Mouse (Mus musculus): Measurements from ENCODE around the gene Ankrd36. TPM values are rescaled to one million over a fixed set of nuclear protein-coding genes. Genes with fewer than 3 reads are reported as not detected.
A peak's percentile ranks its signal among the peaks of the same experiment; 100 is the strongest.

The Ankrd36 gene
- total RNA-seq, 2 experiments from 2014 or later, result not detected

DNA sequence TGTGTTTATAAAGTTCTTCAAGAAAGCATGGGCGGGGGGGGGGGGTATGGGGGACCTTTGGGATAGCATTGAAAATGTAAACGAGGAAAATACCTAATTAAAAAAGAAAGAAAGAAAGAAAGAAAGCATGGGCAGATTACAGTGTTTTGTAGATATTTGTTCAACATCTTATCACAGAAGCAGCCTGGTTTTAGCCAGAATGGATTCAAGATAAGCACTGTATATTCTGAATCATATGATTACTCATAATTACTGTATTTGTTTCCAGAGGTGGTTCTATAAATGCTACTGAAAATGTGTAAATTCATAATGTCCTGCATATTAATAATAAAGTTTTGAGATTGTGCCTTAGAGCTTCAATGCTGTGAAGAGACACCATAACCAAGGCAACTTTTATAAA is 131.8 kb downstream of the Ankrd36 start:
- DNase-seq (ENCODE audit: extremely low spot score in 1 of 2, low spot score in 2 of 2), result no peak
- Histone ChIP-seq H3K27ac (no peak overlapping the region), H3K4me3 (no peak overlapping the region)
- intact Hi-C loops (cut with DNase I), result no loop called here
- TF ChIP-seq CTCF (IDR thresholded peaks at IDR 0.05), result no peak

- H3K4me3 ChIP-seq, result no peak overlapping the region
- intact Hi-C loops (cut with DNase I), result no loop called here
- H3K27ac ChIP-seq, result no peak overlapping the region
- DNase-seq (ENCODE audit: extremely low spot score in 1 of 2, low spot score in 2 of 2), result no peak
- TF ChIP-seq CTCF (IDR thresholded peaks at IDR 0.05), result no peak
These were observed 132.3 kb downstream of the Ankrd36 start for GRCm38 (mm10) chr11:5701821-5702220.

DNA sequence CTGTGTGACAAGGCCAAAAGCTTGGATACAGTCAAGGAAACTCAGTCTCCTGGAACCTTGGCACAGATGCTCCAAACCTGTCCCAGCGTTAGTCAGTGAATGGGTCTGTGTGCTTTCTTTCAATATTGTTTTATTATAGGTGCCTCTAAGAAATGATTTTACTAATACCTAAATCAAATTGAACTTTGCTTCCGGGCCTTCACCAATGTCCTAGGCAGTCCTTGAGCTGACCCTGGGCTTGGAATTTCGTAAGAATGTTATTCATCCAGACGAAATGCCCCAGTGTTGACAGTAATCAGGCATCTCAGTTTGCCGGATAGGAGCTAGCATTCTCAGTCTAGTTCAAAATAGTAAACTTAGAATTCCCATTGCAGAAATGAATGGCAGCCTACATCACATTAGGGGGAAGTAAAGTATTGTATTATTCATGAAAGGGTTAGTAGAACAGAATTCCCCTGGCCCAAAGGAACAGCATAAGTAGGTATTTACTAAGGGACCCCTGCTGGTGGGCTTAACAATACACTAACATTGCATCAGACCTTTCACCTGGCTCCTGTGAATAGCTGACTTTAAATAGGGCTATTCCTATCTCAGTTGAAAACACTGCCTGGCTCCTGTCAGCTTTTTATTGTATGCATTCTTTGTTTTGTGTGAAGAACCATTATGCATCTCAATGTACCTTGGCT is 132.9 kb downstream of the Ankrd36 start:
- no peak overlapping the region for H3K27ac ChIP-seq
- no peak for DNase-seq (ENCODE audit: extremely low spot score in 1 of 2, low spot score in 2 of 2)
- TF ChIP-seq CTCF (IDR thresholded peaks at IDR 0.05), result no peak
- H3K4me3 ChIP-seq, result no peak overlapping the region
- intact Hi-C loops (cut with DNase I), result no loop called here

GRCm38 (mm10) chr11:5702957-5703332 is 133.5 kb downstream of the Ankrd36 start:
- no peak for TF ChIP-seq CTCF (IDR thresholded peaks at IDR 0.05)
- intact Hi-C loops (cut with DNase I), result no loop called here
- no peak overlapping the region for H3K4me3 ChIP-seq
- DNase-seq (ENCODE audit: extremely low spot score in 1 of 2, low spot score in 2 of 2), result no peak
- H3K27ac ChIP-seq, result no peak overlapping the region

GRCm38 (mm10) chr11:5703341-5703740 is 133.9 kb downstream of the Ankrd36 start:
- no peak for DNase-seq (ENCODE audit: extremely low spot score in 1 of 2, low spot score in 2 of 2)
- intact Hi-C loops (cut with DNase I), result no loop called here
- H3K4me3 ChIP-seq, result no peak overlapping the region
- H3K27ac ChIP-seq, result no peak overlapping the region
- no peak; the same call in 1 of the 2 replicates for TF ChIP-seq CTCF (IDR thresholded peaks at IDR 0.05)

GRCm38 (mm10) chr11:5705972-5706371 is 136.5 kb downstream of the Ankrd36 start:
- no peak for TF ChIP-seq CTCF (IDR thresholded peaks at IDR 0.05)
- no peak for DNase-seq (ENCODE audit: extremely low spot score in 1 of 2, low spot score in 2 of 2)
- Histone ChIP-seq H3K4me3 (peak overlapping the region; percentile 99), H3K27ac (no peak overlapping the region)
- intact Hi-C loops (cut with DNase I), result no loop called here

DNA sequence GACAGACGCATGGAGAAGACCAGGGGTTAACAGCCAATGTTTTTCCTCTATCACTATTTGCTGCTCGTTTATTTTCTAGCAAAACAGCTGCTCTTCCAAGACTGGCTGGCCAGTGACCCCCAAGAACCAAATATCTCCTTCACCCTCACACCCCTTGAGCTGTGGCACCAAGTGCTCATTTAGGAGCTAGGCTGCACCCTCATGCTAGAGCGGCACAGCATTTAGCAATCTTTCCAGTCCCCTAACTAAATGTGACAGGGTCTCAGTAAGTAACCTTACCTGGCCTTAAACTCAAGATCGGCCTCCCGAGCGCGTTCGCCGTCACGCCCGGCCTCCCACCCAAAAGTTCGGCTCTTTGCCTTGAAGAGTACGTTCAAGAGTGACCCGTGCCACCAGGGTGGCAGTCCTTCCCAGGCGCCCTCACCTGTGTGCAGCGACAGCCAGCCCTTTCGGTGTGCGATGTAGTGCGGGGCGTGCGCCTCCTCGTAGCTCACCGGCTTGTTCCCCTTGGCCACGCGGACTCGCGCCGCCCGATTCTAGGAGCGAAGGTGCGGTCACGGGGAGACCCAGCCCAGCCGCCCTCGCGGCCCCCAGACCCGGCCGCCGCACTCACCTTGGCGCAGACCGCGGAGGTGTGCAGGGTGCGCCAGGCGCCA is 137.5 kb downstream of the Ankrd36 start:
- DNase-seq (ENCODE audit: extremely low spot score in 1 of 2, low spot score in 2 of 2), result peak in 1 of 2 experiments; percentile 54
- intact Hi-C loops (cut with DNase I), result no loop called here
- TF ChIP-seq CTCF (IDR thresholded peaks at IDR 0.05), result no peak
- Histone ChIP-seq H3K4me3 (peak overlapping the region; percentile 99), H3K27ac (peak overlapping the region; percentile 93)

GRCm38 (mm10) chr11:5707530-5708353 is 138.3 kb downstream of the Ankrd36 start:
- intact Hi-C loops (cut with DNase I), result no loop called here

GRCm38 (mm10) chr11:5715179-5715578 is 145.7 kb downstream of the Ankrd36 start:
- Histone ChIP-seq H3K4me3 (no peak overlapping the region), H3K27ac (no peak overlapping the region)
- intact Hi-C loops (cut with DNase I), result no loop called here
- DNase-seq (ENCODE audit: extremely low spot score in 1 of 2, low spot score in 2 of 2), result no peak
- TF ChIP-seq CTCF (IDR thresholded peaks at IDR 0.05), result no peak

More at GRCm38 (mm10) chr11:5707530-5708353, 138.3 kb downstream of the Ankrd36 start:
- DNase-seq (ENCODE audit: extremely low spot score in 1 of 2, low spot score in 2 of 2), result peak; percentile 86 to 88
- Histone ChIP-seq H3K27ac (peak overlapping the region; percentile 93), H3K4me3 (peak overlapping the region; percentile 99)
- no peak for TF ChIP-seq CTCF (IDR thresholded peaks at IDR 0.05)

- DNase-seq (ENCODE audit: extremely low spot score in 1 of 2, low spot score in 2 of 2), result peak in 1 of 2 experiments; percentile 8
- intact Hi-C loops (cut with DNase I), result no loop called here
- Histone ChIP-seq H3K27ac (no peak within 1 kb of the TSS), H3K4me3 (no peak within 1 kb of the TSS)
- TF ChIP-seq CTCF (IDR thresholded peaks at IDR 0.05), result no peak
These were observed 146.2 kb downstream of the Ankrd36 start, which contains the start of gene Mrps24 for GRCm38 (mm10) chr11:5715630-5716105. Mrps24 (minus strand) TSS chr11:5715680.

DNA sequence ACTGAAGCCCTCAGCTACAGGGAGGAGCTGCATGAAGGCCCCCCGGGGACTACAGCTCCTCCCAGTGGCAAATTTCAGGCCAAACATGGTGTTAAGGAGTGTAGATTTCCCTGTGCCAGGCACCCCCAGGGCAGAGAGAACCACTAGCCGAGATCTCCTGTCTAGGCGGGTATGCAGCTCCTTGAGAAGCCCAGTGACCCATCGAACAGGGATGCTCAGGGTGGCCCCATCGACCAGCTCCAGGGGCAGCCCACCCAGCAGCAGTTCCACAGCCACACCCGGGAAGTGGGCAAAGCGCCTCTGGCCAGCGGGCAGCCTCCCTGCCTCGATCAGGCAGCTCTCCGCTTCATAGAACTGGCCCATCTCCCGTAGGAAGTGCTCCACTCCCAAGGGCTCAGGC is 146.8 kb downstream of the Ankrd36 start:
- no peak for TF ChIP-seq CTCF (IDR thresholded peaks at IDR 0.05)
- Histone ChIP-seq H3K4me3 (no peak overlapping the region), H3K27ac (no peak overlapping the region)
- intact Hi-C loops (cut with DNase I), result no loop called here
- peak in 1 of 2 experiments; percentile 9 for DNase-seq (ENCODE audit: extremely low spot score in 1 of 2, low spot score in 2 of 2)
